Mouse (Mus musculus) spleen, embryonic (tissue): Measurements from ENCODE around the gene Cdk15.

ENCODE experiments used
- CTCF ChIA-PET: fragments of 350-600 bp; sonication (Branson Sonifier 250); formaldehyde crosslinking; loops from one replicate; lab custom pipeline; 2022; lab: Charles Lee

Gene Cdk15

GRCm38 (mm10) chr1:59368649-59369319 is 112.1 kb downstream of the Cdk15 start:
- CTCF ChIA-PET: no interaction called here

- CTCF ChIA-PET: no interaction called here
These were observed 112.6 kb downstream of the Cdk15 start for GRCm38 (mm10) chr1:59369320-59369685.

GRCm38 (mm10) chr1:59370355-59370950 is 113.7 kb downstream of the Cdk15 start:
- CTCF ChIA-PET: no interaction called here

- CTCF ChIA-PET: no interaction called here
These were observed 119.4 kb downstream of the Cdk15 start for GRCm38 (mm10) chr1:59376021-59376548.

GRCm38 (mm10) chr1:59376557-59376956 is 119.9 kb downstream of the Cdk15 start:
- CTCF ChIA-PET: no interaction called here

GRCm38 (mm10) chr1:59377312-59377711 is 120.6 kb downstream of the Cdk15 start:
- CTCF ChIA-PET: no interaction called here

- CTCF ChIA-PET: no interaction called here
These were observed 124.2 kb downstream of the Cdk15 start for GRCm38 (mm10) chr1:59380926-59381325.

GRCm38 (mm10) chr1:59381483-59381882 is 124.8 kb downstream of the Cdk15 start:
- CTCF ChIA-PET: no interaction called here

GRCm38 (mm10) chr1:59382516-59382915 is 125.8 kb downstream of the Cdk15 start:
- CTCF ChIA-PET: no interaction called here

GRCm38 (mm10) chr1:59383049-59383610 is 126.4 kb downstream of the Cdk15 start:
- CTCF ChIA-PET: interaction anchor here (0.6 kb wide), 1 partner anchor 26 kb away, joined by 3 read pairs; no protein-coding TSS in a partner anchor

GRCm38 (mm10) chr1:59384400-59384799 is 127.7 kb downstream of the Cdk15 start:
- CTCF ChIA-PET: no interaction called here

- CTCF ChIA-PET: no interaction called here
These were observed 128.9 kb downstream of the Cdk15 start for GRCm38 (mm10) chr1:59385641-59386040.

- CTCF ChIA-PET: interaction anchor here (0.7 kb wide), 1 partner anchor 1418 kb away, joined by 3 read pairs; no protein-coding TSS in a partner anchor
These were observed 131.0 kb downstream of the Cdk15 start for GRCm38 (mm10) chr1:59387542-59388314.

- CTCF ChIA-PET: no interaction called here
These were observed 132.5 kb downstream of the Cdk15 start for GRCm38 (mm10) chr1:59389181-59389580.

- CTCF ChIA-PET: no interaction called here
These were observed 135.0 kb downstream of the Cdk15 start for GRCm38 (mm10) chr1:59391736-59392135.

GRCm38 (mm10) chr1:59394072-59394471 is 137.4 kb downstream of the Cdk15 start:
- CTCF ChIA-PET: interaction anchor here (0.5 kb wide), 1 partner anchor 57 kb away, joined by 3 read pairs; no protein-coding TSS in a partner anchor

- CTCF ChIA-PET: interaction anchor here (0.5 kb wide), 1 partner anchor 58 kb away, joined by 3 read pairs; no protein-coding TSS in a partner anchor
These were observed 137.9 kb downstream of the Cdk15 start for GRCm38 (mm10) chr1:59394616-59395015.

- CTCF ChIA-PET: no interaction called here
These were observed 139.3 kb downstream of the Cdk15 start for GRCm38 (mm10) chr1:59395992-59396391.

- CTCF ChIA-PET: interaction anchor here (0.6 kb wide), 1 partner anchor 11 kb away, joined by 3 read pairs; no protein-coding TSS in a partner anchor
These were observed 143.0 kb downstream of the Cdk15 start for GRCm38 (mm10) chr1:59399554-59400325.

- CTCF ChIA-PET: no interaction called here
These were observed 144.5 kb downstream of the Cdk15 start for GRCm38 (mm10) chr1:59401253-59401652.
